Mouse (Mus musculus) ovary, adult 18-20 months (tissue): Measurements from ENCODE around the gene Hes3.

Experiments used
- DNase-seq: peaks from one replicate; pipeline ENCODE4 v3.0.0; 2022; ENCODE audit warnings: low spot score, mixed read lengths

Hes3 gene

DNA sequence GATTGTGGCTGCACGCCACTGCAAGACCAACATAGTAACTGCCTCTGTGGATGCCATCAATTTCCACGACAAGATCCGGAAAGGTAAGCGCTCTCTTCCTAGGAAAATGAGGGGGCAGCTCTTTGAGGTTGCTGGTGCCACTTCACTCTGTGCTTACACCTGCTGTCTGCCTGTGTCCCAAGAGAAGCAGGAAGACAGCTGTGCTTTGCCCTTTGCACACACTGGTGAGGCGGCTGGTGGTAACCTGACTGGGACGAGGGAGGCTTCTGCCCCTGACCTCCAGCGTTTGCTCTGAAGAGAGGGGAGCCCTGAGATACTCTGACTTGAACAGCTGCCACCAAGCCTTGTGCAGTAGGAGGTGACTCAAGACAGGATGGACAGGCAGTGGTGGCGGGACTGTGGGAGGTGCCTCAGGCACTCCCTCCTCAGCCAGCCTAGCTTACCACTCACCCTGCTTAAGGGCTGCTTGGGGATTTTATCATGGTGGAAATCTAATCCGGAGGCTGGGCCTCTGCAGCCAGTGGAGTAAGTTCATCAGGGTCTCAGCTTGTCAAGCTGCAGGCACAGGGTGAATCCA, 38.2 kb downstream of the Hes3 start:
- DNase-seq: no peak

GRCm38 (mm10) chr4:152250615-152251014, 40.8 kb downstream of the Hes3 start:
- DNase-seq: no peak

DNA sequence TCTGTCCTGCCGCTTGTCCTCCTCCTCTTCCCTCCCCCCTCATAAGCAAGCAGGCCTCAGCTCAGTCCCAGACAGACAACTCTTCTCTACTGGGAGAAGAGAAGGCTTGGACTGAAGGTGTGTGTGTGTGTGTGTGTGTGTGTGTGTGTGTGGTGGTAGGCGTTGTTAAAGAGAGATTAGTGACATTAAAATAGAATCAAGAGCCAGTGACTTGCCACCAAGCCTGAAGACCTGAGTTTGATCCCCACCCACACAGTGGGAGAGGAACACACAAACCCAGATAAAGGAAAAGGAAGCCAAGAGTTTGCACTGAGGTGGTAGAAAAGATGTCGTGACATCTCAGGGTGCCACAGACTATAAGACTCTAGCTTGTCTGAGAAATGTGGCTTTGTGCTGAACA, 44.3 kb downstream of the Hes3 start:
- DNase-seq: no peak

DNA sequence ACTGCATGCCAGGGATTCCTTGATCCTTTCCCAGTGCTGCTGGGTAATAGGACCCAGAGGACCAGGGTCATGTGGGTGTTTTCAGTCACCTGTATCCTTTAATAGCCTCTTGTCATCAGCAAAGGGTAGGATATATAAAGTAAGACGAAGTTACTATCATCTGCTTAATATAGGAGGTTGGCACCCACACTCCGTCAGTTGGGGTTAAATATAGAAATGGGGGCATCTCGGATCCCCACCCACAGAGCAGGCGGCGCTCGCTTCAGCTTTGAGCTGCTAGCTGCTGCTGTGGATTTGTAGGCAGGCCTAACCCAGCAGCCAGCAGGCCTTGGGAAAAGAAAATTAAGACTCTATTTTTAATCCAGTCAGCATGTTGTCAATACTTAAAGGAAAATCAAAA, 45.5 kb downstream of the Hes3 start:
- DNase-seq: no peak

GRCm38 (mm10) chr4:152244545-152245522, 46.6 kb downstream of the Hes3 start:
- DNase-seq: no peak

DNA sequence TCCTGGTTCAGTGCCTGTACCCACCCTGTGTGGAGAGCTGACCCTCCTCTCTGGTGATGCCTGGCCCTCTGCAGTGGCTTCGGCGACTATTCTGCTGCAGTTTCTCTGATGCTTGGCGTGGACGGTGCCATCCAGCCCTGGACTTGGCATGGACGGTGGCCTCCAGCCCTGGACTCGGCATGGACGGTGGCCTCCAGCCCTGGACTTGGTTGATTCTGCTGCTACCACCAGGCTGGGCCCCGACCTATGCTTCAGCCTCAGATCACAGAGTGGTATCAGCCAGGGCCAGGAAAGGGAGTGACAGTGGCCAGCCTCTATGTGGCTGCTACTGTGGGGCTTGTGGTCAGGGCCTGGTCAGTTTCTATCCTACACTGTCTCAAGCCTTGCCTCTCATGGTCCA, 47.5 kb downstream of the Hes3 start:
- no peak for DNase-seq

- DNase-seq: no peak
These were observed 48.1 kb downstream of the Hes3 start for GRCm38 (mm10) chr4:152243241-152243891.

DNA sequence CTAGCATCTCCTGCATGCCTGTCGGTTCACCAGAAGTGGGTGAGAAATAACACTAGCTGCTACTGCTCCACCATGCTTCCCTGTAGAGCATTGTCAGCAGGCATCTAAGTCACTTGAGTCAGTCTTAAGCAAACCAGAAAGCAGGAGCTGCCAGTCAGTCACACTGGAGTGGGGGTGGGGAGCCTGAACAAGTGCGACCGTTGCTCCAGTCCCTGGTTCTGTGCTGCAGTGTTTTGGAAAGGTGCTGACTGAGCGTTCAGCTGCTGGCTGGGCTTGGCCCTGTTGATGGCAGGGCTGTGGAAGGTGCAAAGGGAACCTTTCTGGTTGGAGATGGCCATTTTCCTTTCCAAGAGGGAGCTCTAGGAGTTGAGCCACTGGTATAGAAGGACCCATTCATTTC, 51.5 kb downstream of the Hes3 start:
- DNase-seq: no peak
